Mouse (Mus musculus): ENCODE measurements around the gene Oprl1. TPM values are rescaled to one million over a fixed set of nuclear protein-coding genes. Genes with fewer than 3 reads are reported as not detected.

Oprl1 gene
- polyA plus RNA-seq (2016; fragmentation: Nextera tagmentation; extraction: Ambion mirVana): 5.2 and 5.6 TPM in 2 replicates

- H3K9ac ChIP-seq: peak within 1 kb of the TSS; percentile 30; the same call in 1 of the 2 replicates
- peaks cover 4% of the 10 kb centered on the region for H3K4me1 ChIP-seq
- WGBS: 2% methylated on average over 7 of the region's 7 CpGs
- peak within 1 kb of the TSS; percentile 54; the same call in 1 of the 2 replicates for H3K27ac ChIP-seq
- no peaks in the 10 kb centered on the region for H3K27me3 ChIP-seq
- no peaks in the 10 kb centered on the region for H3K36me3 ChIP-seq
- peak; percentile 23; the same call in 1 of the 2 replicates for ATAC-seq (ENCODE audit: insufficient number of reproducible peaks, insufficient read depth, low FRiP score, low TSS enrichment)
- H3K4me2 ChIP-seq (replicated peaks): peak within 1 kb of the TSS; percentile 40
- H3K4me3 ChIP-seq: peak within 1 kb of the TSS; percentile 28
- H3K9me3 ChIP-seq: no peaks in the 10 kb centered on the region
Measured at GRCm38 (mm10) chr2:181714903-181715326, at the start of gene Oprl1. Gene Oprl1, plus strand, starts transcription at chr2:181715016.

DNA sequence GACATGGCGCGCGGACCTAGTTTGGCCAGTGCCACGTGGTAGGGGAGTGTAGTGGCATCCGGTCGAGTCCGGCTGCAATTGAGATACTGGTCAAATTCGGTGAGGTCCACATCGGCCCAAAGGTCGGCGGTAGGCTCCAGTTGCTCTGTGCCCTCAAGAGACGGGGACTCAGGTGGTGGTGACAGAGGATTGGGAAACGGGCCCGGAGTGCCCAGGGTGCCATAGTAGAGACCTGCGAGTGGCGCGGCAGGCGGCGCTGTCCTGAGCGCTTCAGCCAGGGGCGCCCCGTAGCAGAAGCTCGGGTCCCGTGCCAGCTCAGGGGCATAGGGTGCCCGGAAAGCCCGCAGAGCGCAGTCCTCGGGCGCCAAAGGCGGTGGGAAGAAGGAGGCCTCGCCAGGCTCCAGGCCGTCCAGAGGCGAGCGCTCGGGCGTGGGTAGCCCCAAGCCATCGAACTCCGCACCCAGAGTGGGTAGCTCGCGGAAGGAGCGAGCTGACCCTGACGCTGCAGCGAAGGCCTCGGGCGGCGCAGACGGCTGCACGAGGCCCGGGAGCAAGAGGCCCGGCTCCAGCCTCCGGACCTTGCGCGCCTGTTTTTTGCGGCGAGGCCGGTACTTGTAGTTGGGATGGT lies 44.4 kb upstream of the Oprl1 start:
- ATAC-seq (ENCODE audit: insufficient number of reproducible peaks, insufficient read depth, low FRiP score, low TSS enrichment): no peak; the same call in 1 of the 2 replicates
- H3K4me2 ChIP-seq (replicated peaks): peak overlapping the region; percentile 77
- H3K9ac ChIP-seq: peak overlapping the region; percentile 24; the same call in 1 of the 2 replicates
- no peak overlapping the region for H3K27ac ChIP-seq
- peaks cover 61% of the 10 kb centered on the region for H3K27me3 ChIP-seq
- H3K4me3 ChIP-seq: peak overlapping the region; percentile 48
- H3K4me1 ChIP-seq: peaks cover 30% of the 10 kb centered on the region
- H3K36me3 ChIP-seq: no peaks in the 10 kb centered on the region
- H3K9me3 ChIP-seq: no peaks in the 10 kb centered on the region
- 4% methylated on average over 52 of the region's 56 CpGs for whole genome bisulfite sequencing

GRCm38 (mm10) chr2:181670913-181671311 lies 43.9 kb upstream of the Oprl1 start:
- no peaks in the 10 kb centered on the region for H3K36me3 ChIP-seq
- no peak overlapping the region for H3K27ac ChIP-seq
- H3K4me3 ChIP-seq: peak overlapping the region; percentile 48
- whole genome bisulfite sequencing: under 1% methylated on average over 41 of the region's 41 CpGs
- H3K9me3 ChIP-seq: no peaks in the 10 kb centered on the region
- ATAC-seq (ENCODE audit: insufficient number of reproducible peaks, insufficient read depth, low FRiP score, low TSS enrichment): no peak
- H3K9ac ChIP-seq: peak overlapping the region; percentile 24
- peaks cover 34% of the 10 kb centered on the region for H3K4me1 ChIP-seq
- peak overlapping the region; percentile 77 for H3K4me2 ChIP-seq (replicated peaks)
- peaks cover 61% of the 10 kb centered on the region for H3K27me3 ChIP-seq

GRCm38 (mm10) chr2:181671326-181671725 lies 43.5 kb upstream of the Oprl1 start, which contains the start of gene Sox18:
Gene Sox18, minus strand, starts transcription at chr2:181671640.
- ATAC-seq (ENCODE audit: insufficient number of reproducible peaks, insufficient read depth, low FRiP score, low TSS enrichment): 0 out of 2 replicates have a peak, but pooled peaks have one; percentile 29
- no peaks in the 10 kb centered on the region for H3K36me3 ChIP-seq
- peaks cover 34% of the 10 kb centered on the region for H3K4me1 ChIP-seq
- H3K4me2 ChIP-seq (replicated peaks): peak within 1 kb of the TSS; percentile 77
- H3K9ac ChIP-seq: peak within 1 kb of the TSS; percentile 24
- under 1% methylated on average over 43 of the region's 43 CpGs for WGBS
- H3K27ac ChIP-seq: no peak within 1 kb of the TSS
- peak within 1 kb of the TSS; percentile 48 for H3K4me3 ChIP-seq
- peaks cover 61% of the 10 kb centered on the region for H3K27me3 ChIP-seq
- no peaks in the 10 kb centered on the region for H3K9me3 ChIP-seq

DNA sequence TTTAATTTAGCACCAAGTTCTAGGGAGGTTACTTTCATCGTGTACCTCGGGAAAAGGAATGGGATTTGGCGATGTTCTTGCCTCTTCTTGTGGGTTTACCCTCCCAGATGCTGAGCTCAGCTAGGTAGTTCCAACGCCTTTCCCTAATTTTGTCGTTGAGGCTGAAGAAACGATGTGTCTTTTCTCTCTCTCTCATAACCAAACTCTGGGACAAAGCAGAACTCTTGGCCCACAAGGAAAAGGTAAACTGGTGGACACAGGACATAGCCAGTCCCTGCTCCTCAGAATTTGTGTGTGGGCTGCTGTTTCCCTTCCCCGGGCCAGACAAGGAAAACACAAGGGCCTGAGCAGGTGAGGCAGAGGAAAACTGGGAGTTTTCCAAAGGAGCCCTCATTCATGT lies 42.8 kb upstream of the Oprl1 start:
- H3K9me3 ChIP-seq: no peaks in the 10 kb centered on the region
- no peaks in the 10 kb centered on the region for H3K36me3 ChIP-seq
- 0 out of 2 replicates have a peak overlapping the region, but pooled peaks have one; percentile 77 for H3K4me2 ChIP-seq (replicated peaks)
- WGBS: 23% methylated on average over 7 of the region's 7 CpGs
- H3K9ac ChIP-seq: no peak overlapping the region
- peaks cover 61% of the 10 kb centered on the region for H3K27me3 ChIP-seq
- H3K27ac ChIP-seq: no peak overlapping the region
- ATAC-seq (ENCODE audit: insufficient number of reproducible peaks, insufficient read depth, low FRiP score, low TSS enrichment): no peak
- no peak overlapping the region for H3K4me3 ChIP-seq
- H3K4me1 ChIP-seq: peaks cover 34% of the 10 kb centered on the region

DNA sequence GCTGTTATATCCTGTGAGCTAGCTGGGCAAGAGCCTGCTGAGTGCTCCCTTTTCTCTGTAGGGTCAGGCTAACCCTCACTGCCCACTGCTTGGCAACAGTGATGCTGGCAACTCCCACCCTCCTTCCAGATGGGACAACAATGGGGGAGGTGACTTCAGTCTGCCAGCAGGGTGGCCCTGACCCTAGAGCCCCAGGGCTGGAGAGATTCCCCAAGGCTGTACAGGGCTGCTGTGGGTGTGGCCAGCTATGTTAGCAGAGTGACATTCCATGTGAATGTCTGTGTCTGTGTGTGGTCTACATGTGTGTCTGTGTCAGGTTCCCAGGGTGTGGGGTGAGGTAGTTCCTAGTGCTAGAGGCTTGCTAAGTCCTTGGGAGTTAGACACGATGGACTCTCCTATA lies 41.3 kb upstream of the Oprl1 start:
- no peak for ATAC-seq (ENCODE audit: insufficient number of reproducible peaks, insufficient read depth, low FRiP score, low TSS enrichment)
- Histone ChIP-seq H3K27me3 (peaks cover 56% of the 10 kb centered on the region), H3K4me3 (no peak overlapping the region), H3K27ac (no peak overlapping the region), H3K9me3 (no peaks in the 10 kb centered on the region), H3K36me3 (no peaks in the 10 kb centered on the region), H3K9ac (peak overlapping the region; percentile 2; the same call in 1 of the 2 replicates), H3K4me1 (peaks cover 34% of the 10 kb centered on the region), H3K4me2 (replicated peaks) (no peak overlapping the region)
- 30% methylated on average over 1 of the region's 1 CpGs for WGBS

- H3K9me3 ChIP-seq: no peaks in the 10 kb centered on the region
- peaks cover 33% of the 10 kb centered on the region for H3K4me1 ChIP-seq
- H3K27ac ChIP-seq: no peak overlapping the region
- ATAC-seq (ENCODE audit: insufficient number of reproducible peaks, insufficient read depth, low FRiP score, low TSS enrichment): no peak
- no peak overlapping the region for H3K4me3 ChIP-seq
- no peak overlapping the region for H3K9ac ChIP-seq
- WGBS: 86% methylated on average over 4 of the region's 4 CpGs
- H3K36me3 ChIP-seq: no peaks in the 10 kb centered on the region
- peaks cover 42% of the 10 kb centered on the region for H3K27me3 ChIP-seq
- H3K4me2 ChIP-seq (replicated peaks): no peak overlapping the region
Measured at GRCm38 (mm10) chr2:181674934-181675333, 39.9 kb upstream of the Oprl1 start.

DNA sequence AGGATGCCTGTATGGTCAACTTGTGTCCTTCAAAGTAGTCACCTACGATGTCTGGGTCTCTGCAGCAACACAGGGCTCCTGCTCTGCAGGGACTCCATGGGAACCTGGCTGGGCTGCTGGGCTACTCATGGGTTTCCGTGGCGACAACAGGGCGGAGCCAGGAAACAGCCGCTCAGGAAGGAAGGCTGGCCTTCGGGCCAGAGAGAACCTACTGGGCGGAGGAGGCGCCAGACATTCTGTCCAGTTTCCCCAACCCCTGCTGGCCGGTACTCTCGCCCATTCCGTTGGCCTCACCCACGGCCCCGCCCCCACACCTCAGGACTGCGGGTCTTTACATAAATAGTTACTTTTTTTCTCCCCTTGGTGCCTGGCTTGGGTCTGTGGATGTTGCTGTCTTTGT lies 39.4 kb upstream of the Oprl1 start:
- WGBS: 4% methylated on average over 14 of the region's 14 CpGs
- H3K27me3 ChIP-seq: peaks cover 37% of the 10 kb centered on the region
- no peaks in the 10 kb centered on the region for H3K9me3 ChIP-seq
- peak overlapping the region; percentile 35 for H3K4me2 ChIP-seq (replicated peaks)
- H3K4me1 ChIP-seq: peaks cover 28% of the 10 kb centered on the region
- no peak overlapping the region for H3K27ac ChIP-seq
- ATAC-seq (ENCODE audit: insufficient number of reproducible peaks, insufficient read depth, low FRiP score, low TSS enrichment): no peak
- H3K4me3 ChIP-seq: no peak overlapping the region
- H3K36me3 ChIP-seq: no peaks in the 10 kb centered on the region
- no peak overlapping the region for H3K9ac ChIP-seq

- no peak overlapping the region for H3K4me2 ChIP-seq (replicated peaks)
- 44% methylated on average over 2 of the region's 2 CpGs for whole genome bisulfite sequencing
- H3K27me3 ChIP-seq: peaks cover 28% of the 10 kb centered on the region
- H3K27ac ChIP-seq: no peak overlapping the region
- H3K9me3 ChIP-seq: no peaks in the 10 kb centered on the region
- H3K36me3 ChIP-seq: no peaks in the 10 kb centered on the region
- ATAC-seq (ENCODE audit: insufficient number of reproducible peaks, insufficient read depth, low FRiP score, low TSS enrichment): no peak
- H3K4me3 ChIP-seq: no peak overlapping the region
- H3K4me1 ChIP-seq: peaks cover 21% of the 10 kb centered on the region
- no peak overlapping the region for H3K9ac ChIP-seq
Measured at GRCm38 (mm10) chr2:181676424-181676823, 38.4 kb upstream of the Oprl1 start.

DNA sequence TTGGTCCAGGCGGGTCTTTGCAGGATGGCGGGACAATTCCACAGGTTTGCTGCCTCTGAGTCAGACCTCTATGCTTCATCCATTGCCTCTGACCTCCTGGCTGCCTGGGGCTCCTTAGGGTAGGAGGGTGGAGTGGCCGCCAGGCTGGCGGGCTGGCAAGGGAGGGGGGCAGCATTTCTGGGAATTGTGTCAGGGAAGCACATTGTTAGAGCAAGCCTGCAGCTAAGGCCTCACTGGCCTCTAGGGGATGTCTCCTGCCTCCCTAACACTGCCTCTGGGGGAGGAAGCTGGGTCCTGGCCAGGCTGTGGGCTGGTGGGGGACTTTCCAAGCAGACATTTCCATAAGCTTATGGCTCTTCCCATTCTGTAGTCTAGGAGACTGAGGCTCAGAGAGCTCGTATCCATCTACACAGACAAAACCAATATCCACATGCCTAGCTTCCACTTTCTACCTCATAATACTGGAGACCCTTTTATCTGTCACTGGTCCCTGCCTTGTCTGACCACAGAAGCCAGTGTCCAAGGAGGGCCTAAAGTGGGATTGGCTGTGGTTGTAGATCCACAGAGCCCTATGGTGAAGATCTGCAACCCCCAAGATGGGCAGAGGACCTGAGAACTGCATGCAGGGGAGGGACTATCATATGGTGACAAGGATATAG lies 37.6 kb upstream of the Oprl1 start:
- whole genome bisulfite sequencing: 70% methylated on average over 5 of the region's 5 CpGs
- no peak overlapping the region for H3K9ac ChIP-seq
- H3K27me3 ChIP-seq: peaks cover 20% of the 10 kb centered on the region
- no peaks in the 10 kb centered on the region for H3K36me3 ChIP-seq
- H3K4me2 ChIP-seq (replicated peaks): no peak overlapping the region
- peaks cover 18% of the 10 kb centered on the region for H3K4me1 ChIP-seq
- no peaks in the 10 kb centered on the region for H3K9me3 ChIP-seq
- H3K4me3 ChIP-seq: no peak overlapping the region
- ATAC-seq (ENCODE audit: insufficient number of reproducible peaks, insufficient read depth, low FRiP score, low TSS enrichment): no peak
- H3K27ac ChIP-seq: no peak overlapping the region

- peaks cover 18% of the 10 kb centered on the region for H3K4me1 ChIP-seq
- no peak overlapping the region for H3K27ac ChIP-seq
- no peak for ATAC-seq (ENCODE audit: insufficient number of reproducible peaks, insufficient read depth, low FRiP score, low TSS enrichment)
- H3K4me3 ChIP-seq: no peak overlapping the region
- no peak overlapping the region for H3K4me2 ChIP-seq (replicated peaks)
- no peaks in the 10 kb centered on the region for H3K9me3 ChIP-seq
- H3K9ac ChIP-seq: no peak overlapping the region
- peaks cover 15% of the 10 kb centered on the region for H3K27me3 ChIP-seq
- WGBS: 52% methylated on average over 3 of the region's 3 CpGs
- no peaks in the 10 kb centered on the region for H3K36me3 ChIP-seq
Measured at GRCm38 (mm10) chr2:181677755-181678098, 37.1 kb upstream of the Oprl1 start.

- Histone ChIP-seq H3K9me3 (no peaks in the 10 kb centered on the region), H3K9ac (no peak overlapping the region), H3K36me3 (no peaks in the 10 kb centered on the region), H3K4me3 (no peak overlapping the region), H3K27me3 (peaks cover 4% of the 10 kb centered on the region; the same call in 1 of the 2 replicates), H3K4me2 (replicated peaks) (no peak overlapping the region), H3K4me1 (peaks cover 12% of the 10 kb centered on the region), H3K27ac (no peak overlapping the region)
- WGBS: 41% methylated on average over 1 of the region's 1 CpGs
- peak; percentile 50; the same call in 1 of the 2 replicates for ATAC-seq (ENCODE audit: insufficient number of reproducible peaks, insufficient read depth, low FRiP score, low TSS enrichment)
Measured at GRCm38 (mm10) chr2:181678780-181679179, 36.0 kb upstream of the Oprl1 start.
